Mouse (Mus musculus) T-helper 2 cell (primary cell): ENCODE measurements around the gene Hoxc5.

Experiments
- in situ Hi-C: fragments of 300-600 bp; cut with MboI, MseI; formaldehyde crosslinking; loops from one replicate; pipeline ENCODE4 v1.15.1; 2025; ENCODE audit warnings: high pct_unique_total_duplicates

Hoxc5 gene

DNA sequence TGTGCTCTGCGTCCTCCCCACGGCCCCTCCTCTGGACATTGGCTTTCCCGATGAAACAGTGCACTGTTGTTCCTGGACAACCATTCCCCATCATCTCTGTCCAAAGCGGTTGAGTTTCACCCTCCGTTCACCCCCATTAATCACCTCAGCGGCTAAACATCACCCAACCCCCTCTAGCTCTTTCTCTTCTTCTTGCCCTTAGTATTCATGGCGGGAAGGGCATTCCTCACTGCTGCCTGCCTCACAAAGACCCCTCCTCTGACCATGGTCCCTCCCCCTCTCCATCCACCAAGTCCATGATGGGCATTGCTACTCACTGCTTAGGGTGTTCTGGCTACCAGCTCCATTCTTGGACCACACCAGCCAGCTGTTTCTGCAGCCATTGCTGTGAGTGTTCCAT, 98.4 kb downstream of the Hoxc5 start:
- in situ Hi-C loops: no loop called here
